Mouse (Mus musculus): ENCODE measurements around the gene Pias4. TPM values are rescaled to one million over a fixed set of nuclear protein-coding genes. Genes with fewer than 3 reads are reported as not detected.

Pias4 gene
- polyA plus RNA-seq, 1 experiment = 67.6 TPM

- Histone ChIP-seq H3K27me3 (ENCODE audit: control insufficient read depth, insufficient read depth, low read length) (no peaks in the 10 kb centered on the region), H3K4me1 (replicated peaks; ENCODE audit: control insufficient read depth, insufficient read depth, low read length) (peaks cover 22% of the 10 kb centered on the region), H3K36me3 (ENCODE audit: control insufficient read depth, insufficient read depth, low read length) (no peaks in the 10 kb centered on the region), H3K27ac (ENCODE audit: control insufficient read depth, insufficient read depth, low read length) (no peak overlapping the region), H3K4me3 (ENCODE audit: control insufficient read depth, insufficient read depth, low read length) (no peak overlapping the region)
- TF ChIP-seq CTCF (IDR thresholded peaks at IDR 0.05; ENCODE audit: borderline replicate concordance, control insufficient read depth, extremely low read depth, insufficient read depth, low read length, poor library complexity) (no peak), POLR2A (IDR thresholded peaks at IDR 0.05; ENCODE audit: control insufficient read depth, extremely low read depth, insufficient read depth, low read length, poor library complexity) (no peak)
- 58% methylated on average over 6 of the region's 6 CpGs for WGBS
- DNase-seq = no peak
Observed at GRCm38 (mm10) chr10:81197305-81197704, 29.6 kb upstream of the Pias4 start.

- no peak overlapping the region for H3K4me3 ChIP-seq (ENCODE audit: control insufficient read depth, insufficient read depth, low read length)
- peaks cover 28% of the 10 kb centered on the region for H3K4me1 ChIP-seq (replicated peaks; ENCODE audit: control insufficient read depth, insufficient read depth, low read length)
- WGBS = 84% methylated on average over 11 of the region's 11 CpGs
- H3K36me3 ChIP-seq (ENCODE audit: control insufficient read depth, insufficient read depth, low read length) = no peaks in the 10 kb centered on the region
- TF ChIP-seq CTCF (IDR thresholded peaks at IDR 0.05; ENCODE audit: borderline replicate concordance, control insufficient read depth, extremely low read depth, insufficient read depth, low read length, poor library complexity) (no peak), POLR2A (IDR thresholded peaks at IDR 0.05; ENCODE audit: control insufficient read depth, extremely low read depth, insufficient read depth, low read length, poor library complexity) (no peak)
- H3K27me3 ChIP-seq (ENCODE audit: control insufficient read depth, insufficient read depth, low read length) = no peaks in the 10 kb centered on the region
- H3K27ac ChIP-seq (ENCODE audit: control insufficient read depth, insufficient read depth, low read length) = no peak overlapping the region
- DNase-seq = no peak
Observed at GRCm38 (mm10) chr10:81196470-81197065, 28.8 kb upstream of the Pias4 start.

DNA sequence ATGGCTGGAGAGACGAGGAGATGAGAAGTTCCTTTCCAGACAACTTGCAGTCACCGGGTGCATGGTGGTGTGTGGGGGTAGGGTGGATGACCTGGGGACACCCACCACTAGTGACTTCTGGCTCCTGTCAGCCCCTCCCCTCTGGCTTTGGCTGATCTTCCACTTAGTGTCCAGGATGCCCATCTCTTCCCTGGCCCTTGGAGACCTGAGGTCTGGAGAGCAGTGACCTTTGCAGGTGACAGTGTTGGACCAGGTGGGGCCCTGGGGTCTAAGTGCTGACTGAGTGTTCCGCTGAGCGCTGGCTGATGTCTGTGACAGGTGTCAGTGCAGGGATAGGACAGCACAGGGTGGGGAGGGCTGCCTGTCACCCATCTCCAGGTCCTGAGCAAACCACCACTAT, 27.6 kb upstream of the Pias4 start:
- Histone ChIP-seq H3K36me3 (ENCODE audit: control insufficient read depth, insufficient read depth, low read length) (no peaks in the 10 kb centered on the region), H3K27ac (ENCODE audit: control insufficient read depth, insufficient read depth, low read length) (no peak overlapping the region), H3K4me3 (ENCODE audit: control insufficient read depth, insufficient read depth, low read length) (no peak overlapping the region), H3K27me3 (ENCODE audit: control insufficient read depth, insufficient read depth, low read length) (no peaks in the 10 kb centered on the region), H3K4me1 (replicated peaks; ENCODE audit: control insufficient read depth, insufficient read depth, low read length) (peaks cover 31% of the 10 kb centered on the region)
- 87% methylated on average over 4 of the region's 4 CpGs for WGBS
- DNase-seq = no peak
- TF ChIP-seq CTCF (IDR thresholded peaks at IDR 0.05; ENCODE audit: borderline replicate concordance, control insufficient read depth, extremely low read depth, insufficient read depth, low read length, poor library complexity) (no peak), POLR2A (IDR thresholded peaks at IDR 0.05; ENCODE audit: control insufficient read depth, extremely low read depth, insufficient read depth, low read length, poor library complexity) (no peak)

GRCm38 (mm10) chr10:81193991-81194774, 26.5 kb upstream of the Pias4 start:
- TF ChIP-seq POLR2A (IDR thresholded peaks at IDR 0.05; ENCODE audit: control insufficient read depth, extremely low read depth, insufficient read depth, low read length, poor library complexity) = no peak
- no peak for TF ChIP-seq CTCF (IDR thresholded peaks at IDR 0.05; ENCODE audit: borderline replicate concordance, control insufficient read depth, extremely low read depth, insufficient read depth, low read length, poor library complexity)
- no peak overlapping the region for H3K27ac ChIP-seq (ENCODE audit: control insufficient read depth, insufficient read depth, low read length)
- H3K36me3 ChIP-seq (ENCODE audit: control insufficient read depth, insufficient read depth, low read length) = no peaks in the 10 kb centered on the region
- no peak for DNase-seq
- WGBS = 4% methylated on average over 37 of the region's 37 CpGs
- H3K4me1 ChIP-seq (replicated peaks; ENCODE audit: control insufficient read depth, insufficient read depth, low read length) = peaks cover 31% of the 10 kb centered on the region
- no peaks in the 10 kb centered on the region for H3K27me3 ChIP-seq (ENCODE audit: control insufficient read depth, insufficient read depth, low read length)
- H3K4me3 ChIP-seq (ENCODE audit: control insufficient read depth, insufficient read depth, low read length) = no peak overlapping the region; the same call in 1 of the 2 replicates

- Histone ChIP-seq H3K4me1 (replicated peaks; ENCODE audit: control insufficient read depth, insufficient read depth, low read length) (peaks cover 31% of the 10 kb centered on the region), H3K4me3 (ENCODE audit: control insufficient read depth, insufficient read depth, low read length) (peak overlapping the region; percentile 38), H3K36me3 (ENCODE audit: control insufficient read depth, insufficient read depth, low read length) (no peaks in the 10 kb centered on the region), H3K27ac (ENCODE audit: control insufficient read depth, insufficient read depth, low read length) (0 out of 2 replicates have a peak overlapping the region, but pooled peaks have one; percentile 2), H3K27me3 (ENCODE audit: control insufficient read depth, insufficient read depth, low read length) (no peaks in the 10 kb centered on the region)
- 4% methylated on average over 19 of the region's 19 CpGs for WGBS
- DNase-seq = no peak
- TF ChIP-seq POLR2A (IDR thresholded peaks at IDR 0.05; ENCODE audit: control insufficient read depth, extremely low read depth, insufficient read depth, low read length, poor library complexity) (no peak), CTCF (IDR thresholded peaks at IDR 0.05; ENCODE audit: borderline replicate concordance, control insufficient read depth, extremely low read depth, insufficient read depth, low read length, poor library complexity) (no peak)
Observed at GRCm38 (mm10) chr10:81192968-81193501, 25.3 kb upstream of the Pias4 start.

DNA sequence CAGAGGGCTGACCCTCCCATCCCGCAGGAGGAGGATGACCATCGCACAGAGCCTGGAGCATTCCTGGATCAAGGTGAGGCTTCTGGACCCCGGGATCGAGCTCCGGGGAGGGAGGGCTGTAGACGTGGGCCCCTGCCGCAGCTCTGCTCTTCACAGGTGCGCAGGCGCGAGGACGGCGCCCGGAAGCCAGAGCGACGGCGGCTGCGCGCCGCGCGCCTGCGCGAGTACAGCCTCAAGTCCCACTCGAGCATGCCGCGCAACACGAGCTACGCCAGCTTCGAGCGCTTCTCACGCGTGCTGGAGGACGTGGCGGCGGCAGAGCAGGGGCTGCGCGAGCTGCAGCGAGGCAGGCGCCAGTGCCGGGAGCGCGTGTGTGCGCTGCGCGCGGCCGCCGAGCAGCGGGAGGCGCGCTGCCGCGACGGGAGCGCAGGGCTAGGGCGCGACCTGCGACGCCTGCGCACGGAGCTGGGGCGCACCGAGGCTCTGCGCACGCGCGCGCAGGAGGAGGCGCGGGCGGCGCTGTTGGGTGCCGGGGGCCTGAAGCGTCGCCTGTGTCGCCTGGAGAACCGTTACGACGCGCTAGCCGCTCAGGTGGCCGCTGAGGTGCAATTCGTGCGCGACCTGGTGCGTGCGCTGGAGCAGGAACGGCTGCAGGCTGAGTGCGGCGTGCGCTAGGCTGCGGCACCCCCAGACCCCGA, 24.7 kb upstream of the Pias4 start:
- TF ChIP-seq POLR2A (IDR thresholded peaks at IDR 0.05; ENCODE audit: control insufficient read depth, extremely low read depth, insufficient read depth, low read length, poor library complexity) = peak; percentile 65
- TF ChIP-seq CTCF (IDR thresholded peaks at IDR 0.05; ENCODE audit: borderline replicate concordance, control insufficient read depth, extremely low read depth, insufficient read depth, low read length, poor library complexity) = no peak
- DNase-seq = peak; percentile 84
- Histone ChIP-seq H3K4me3 (ENCODE audit: control insufficient read depth, insufficient read depth, low read length) (peak overlapping the region; percentile 54), H3K4me1 (replicated peaks; ENCODE audit: control insufficient read depth, insufficient read depth, low read length) (peaks cover 31% of the 10 kb centered on the region), H3K27ac (ENCODE audit: control insufficient read depth, insufficient read depth, low read length) (peak overlapping the region; percentile 39), H3K27me3 (ENCODE audit: control insufficient read depth, insufficient read depth, low read length) (no peaks in the 10 kb centered on the region), H3K36me3 (ENCODE audit: control insufficient read depth, insufficient read depth, low read length) (no peaks in the 10 kb centered on the region)
- WGBS = under 1% methylated on average over 93 of the region's 93 CpGs
